8 mouse cellular contexts compared by ENCODE assay signal in genomic region chr16:58519650-58520073, GRCm38 (mm10). TPM values are rescaled to one million over a fixed set of nuclear protein-coding genes. Genes with fewer than 3 reads are reported as not detected.
DNase-seq lines count a peak whose midpoint lies in the region; ATAC-seq and TF ChIP-seq lines count a peak whose summit lies in the region.
"Had no signal": no experiment of that assay in that cellular context is flagged by ENCODE, and none has a peak within 500 bp of the region (broad histone marks: within the 10 kb centered on the region; RNA-seq: fewer than 3 reads in every experiment).

No protein-coding gene starts in this region.

- H3K27ac ChIP-seq in lung, embryonic 14.5 days (ENCODE audit: low read depth): no peak overlapping the region
- no peak overlapping the region for H3K27ac ChIP-seq in heart, embryonic 16.5 days (ENCODE audit: low read length)
- H3K27ac ChIP-seq in liver, embryonic 16.5 days (ENCODE audit: low read length): peak overlapping the region; percentile 68

- no peak overlapping the region for H3K4me3 ChIP-seq in lung, embryonic 14.5 days (ENCODE audit: low read depth, low read length)
- no peak overlapping the region for H3K4me3 ChIP-seq in heart, embryonic 16.5 days (ENCODE audit: low read length)
- peak overlapping the region; percentile 28 for H3K4me3 ChIP-seq in liver, embryonic 16.5 days (ENCODE audit: low read depth, low read length)

- peak overlapping the region; percentile 13 for H3K4me2 ChIP-seq in lung, embryonic 14.5 days
- H3K4me2 ChIP-seq in heart, embryonic 16.5 days (ENCODE audit: low read depth, low read length): peak overlapping the region; percentile 17; the same call in 1 of the 2 replicates
- H3K4me2 ChIP-seq in liver, embryonic 16.5 days (ENCODE audit: low read depth, low read length): peak overlapping the region; percentile 80

- ATAC-seq in lung, embryonic 14.5 days (ENCODE audit: insufficient read depth): 0 out of 2 replicates have a peak, but pooled peaks have one; percentile 10
- ATAC-seq in heart, embryonic 16.5 days (replicated peaks; ENCODE audit: extremely low read depth, insufficient read depth, low FRiP score): no peak
- ATAC-seq in liver, embryonic 16.5 days (ENCODE audit: low read depth): no peak
- ATAC-seq: Patski had no signal

- H3K9me3 ChIP-seq in lung, embryonic 14.5 days (ENCODE audit: low read depth, low read length): no peaks in the 10 kb centered on the region
- peaks cover 3% of the 10 kb centered on the region for H3K9me3 ChIP-seq in heart, embryonic 16.5 days (replicated peaks; ENCODE audit: control insufficient read depth, low read length)
- no peaks in the 10 kb centered on the region for H3K9me3 ChIP-seq in liver, embryonic 16.5 days (replicated peaks; ENCODE audit: control insufficient read depth, low read length)

- no peaks in the 10 kb centered on the region; the same call in 1 of the 2 replicates for H3K4me1 ChIP-seq in lung, embryonic 14.5 days (ENCODE audit: insufficient read depth)
- peaks cover 9% of the 10 kb centered on the region; the same call in 1 of the 2 replicates for H3K4me1 ChIP-seq in heart, embryonic 16.5 days (ENCODE audit: control insufficient read depth, insufficient read depth, low read length)
- H3K4me1 ChIP-seq in liver, embryonic 16.5 days (ENCODE audit: control insufficient read depth, low read depth, low read length): peaks cover 39% of the 10 kb centered on the region

- H3K9ac ChIP-seq in lung, embryonic 14.5 days: no peak overlapping the region
- no peak overlapping the region for H3K9ac ChIP-seq in heart, embryonic 16.5 days (ENCODE audit: low read length)
- peak overlapping the region; percentile 17 for H3K9ac ChIP-seq in liver, embryonic 16.5 days (ENCODE audit: low read depth, low read length)

- 74% methylated on average over 11 of the region's 11 CpGs for WGBS in lung, embryonic 14.5 days
- 75% methylated on average over 11 of the region's 11 CpGs for WGBS in heart, embryonic 16.5 days
- WGBS in liver, embryonic 16.5 days (ENCODE audit: insufficient replicate concordance): 57% methylated on average over 11 of the region's 11 CpGs

- no peaks in the 10 kb centered on the region for H3K27me3 ChIP-seq in lung, embryonic 14.5 days (ENCODE audit: insufficient read depth, low read length)
- no peaks in the 10 kb centered on the region for H3K27me3 ChIP-seq in heart, embryonic 16.5 days (ENCODE audit: control insufficient read depth, insufficient read depth, low read length)
- H3K27me3 ChIP-seq in liver, embryonic 16.5 days (ENCODE audit: control insufficient read depth, insufficient read depth, low read depth, low read length): no peaks in the 10 kb centered on the region; the same call in 1 of the 2 replicates
- H3K27me3 ChIP-seq: Patski had no signal

- peak; percentile 31 for DNase-seq in lung, embryonic 14.5 days
- no peak for DNase-seq in lung, postnatal 36 days
- peak; percentile 62 for DNase-seq in kidney, adult 18-20 months
- no peak for DNase-seq in layer of hippocampus, adult 8-10 months (ENCODE audit: low spot score in 2 of 2)
- DNase-seq in B cell, adult 2 months: no peak

- no peak for TF ChIP-seq CTCF in lung, embryonic 14.5 days (IDR thresholded peaks at IDR 0.05; ENCODE audit: low read depth)

- H3K36me3 ChIP-seq in lung, embryonic 14.5 days (ENCODE audit: insufficient read depth): no peaks in the 10 kb centered on the region
- H3K36me3 ChIP-seq in heart, embryonic 16.5 days (ENCODE audit: control insufficient read depth, insufficient read depth): no peaks in the 10 kb centered on the region
- no peaks in the 10 kb centered on the region for H3K36me3 ChIP-seq in liver, embryonic 16.5 days (ENCODE audit: control insufficient read depth, insufficient read depth)

RNA-seq across cellular contexts. Expression of gene St3gal6, which starts 4.4 kb away (rescaled TPM):
- 26.6 and 30.2 TPM in 2 replicates for polyA plus RNA-seq in lung, embryonic 14.5 days (2014; fragmentation: Nextera tagmentation; extraction: Ambion mirVana)
- 18.0 and 19.6 TPM in 2 replicates for polyA plus RNA-seq in heart, embryonic 16.5 days (2015; fragmentation: Nextera tagmentation; extraction: Ambion mirVana)
- 25.1 and 25.7 TPM in 2 replicates for polyA plus RNA-seq in liver, embryonic 16.5 days (2015; fragmentation: Nextera tagmentation; extraction: Ambion mirVana)
- 10 to 100 TPM; 14.6 to 24.8 (median 18.9) TPM for total RNA-seq in layer of hippocampus, adult 8-10 months (2022)

Comparison
In these comparisons a context has a peak if more than half of its experiments do, and no peak if none do; other contexts are left out.
1. DNase-seq: peak in lung, embryonic 14.5 days (single experiment) and kidney, adult 18-20 months (single experiment); none in lung, postnatal 36 days (single experiment), layer of hippocampus, adult 8-10 months (0 of 2) and B cell, adult 2 months (0 of 2).
2. H3K4me2 ChIP-seq: peak in every context shown above with its lines; median percentile 80 in liver, embryonic 16.5 days; 17 in heart, embryonic 16.5 days; 13 in lung, embryonic 14.5 days.